Mouse (Mus musculus) natural killer cell, adult 2 months (primary cell): Measurements from ENCODE around the gene Apopt1.
A peak's percentile ranks its signal among the peaks of the same experiment; 100 is the strongest.

Experiments
- DNase-seq, 2 experiments: peaks; one replicate each; pipeline ENCODE4 v3.0.0; 2022; ENCODE audit warnings: low spot score in 2 of 2

The Apopt1 gene

DNA sequence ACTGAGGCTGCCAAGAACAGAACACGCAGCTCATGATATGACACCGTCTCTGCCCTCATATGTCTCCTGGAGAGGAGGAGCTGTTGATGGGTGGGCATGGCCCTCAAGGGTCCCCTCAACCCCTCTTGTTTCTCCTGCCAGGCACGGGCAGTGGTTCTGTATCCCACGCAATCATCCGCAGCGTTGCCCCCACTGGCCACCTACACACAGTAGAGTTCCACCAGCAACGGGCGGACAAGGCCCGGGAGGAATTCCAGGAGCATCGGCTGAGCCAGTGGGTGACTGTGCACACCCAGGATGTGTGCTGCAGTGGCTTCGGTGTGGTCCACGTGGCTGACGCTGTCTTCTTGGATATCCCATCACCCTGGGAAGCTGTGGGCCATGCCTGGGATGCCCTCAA, 32.4 kb upstream of the Apopt1 start:
- DNase-seq: no peak

- DNase-seq: no peak
These were observed 31.8 kb upstream of the Apopt1 start for GRCm38 (mm10) chr12:111681305-111681704.

- DNase-seq: no peak
These were observed 31.1 kb upstream of the Apopt1 start for GRCm38 (mm10) chr12:111682003-111682402.

DNA sequence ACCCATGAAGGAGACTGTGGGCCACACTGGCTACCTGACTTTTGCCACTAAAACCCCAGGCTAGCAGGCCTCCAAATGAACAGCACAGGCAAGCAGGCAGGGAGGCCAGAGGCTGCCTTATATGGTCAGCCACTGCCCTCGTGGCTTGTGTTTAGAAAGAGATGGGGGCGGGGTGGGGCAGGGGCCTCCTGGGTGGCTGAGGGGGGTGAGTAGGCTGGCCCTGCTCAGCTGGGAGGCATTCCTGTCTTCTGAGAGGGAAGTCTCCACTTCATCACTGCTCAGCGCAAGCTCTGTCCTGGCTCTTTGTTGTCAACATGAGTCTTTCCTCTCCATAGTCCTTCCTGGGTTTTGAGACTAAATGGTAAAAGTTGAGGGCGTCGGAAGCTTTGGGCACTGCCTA, 30.3 kb upstream of the Apopt1 start:
- no peak for DNase-seq

DNA sequence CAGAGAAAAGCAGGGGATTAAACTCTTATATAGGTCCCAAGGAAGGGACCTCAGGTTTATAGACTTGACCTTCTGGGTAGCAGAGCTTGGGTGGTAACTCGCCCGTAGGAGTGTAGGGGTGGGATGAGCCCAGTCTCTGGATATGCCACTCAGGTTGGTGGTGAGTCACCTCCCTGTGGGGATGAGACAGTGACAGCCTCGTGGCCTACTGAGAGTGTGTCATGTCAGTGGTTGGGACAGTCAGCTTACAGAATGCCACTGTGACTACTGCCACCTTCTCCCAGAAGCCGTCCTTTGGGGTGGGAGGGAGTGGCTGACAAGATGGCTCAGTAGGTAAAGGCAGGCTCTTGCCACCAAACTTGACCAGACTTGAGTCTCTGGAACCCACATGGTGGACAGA, 26.7 kb upstream of the Apopt1 start:
- no peak for DNase-seq

- DNase-seq: no peak
These were observed 25.6 kb upstream of the Apopt1 start for GRCm38 (mm10) chr12:111687350-111688068.

DNA sequence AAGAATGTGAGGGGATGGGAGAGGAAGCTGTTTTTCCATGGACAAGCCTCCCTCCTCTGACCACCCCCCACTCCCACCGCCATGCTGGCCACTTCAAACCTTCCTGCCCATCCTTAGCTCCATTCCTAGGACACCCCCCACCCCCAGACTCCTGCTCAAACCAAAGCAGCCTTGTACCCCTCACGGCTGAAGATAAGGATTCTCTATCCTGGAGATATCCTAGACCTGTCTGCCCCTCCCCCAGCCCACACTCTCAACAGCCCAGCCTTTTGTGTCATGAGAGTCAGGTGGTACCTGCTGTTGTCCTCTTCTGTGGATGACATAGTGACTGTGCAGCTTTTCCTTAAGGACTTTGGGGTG, 25.0 kb upstream of the Apopt1 start:
- DNase-seq: no peak

GRCm38 (mm10) chr12:111689426-111689825, 23.6 kb upstream of the Apopt1 start:
- DNase-seq: no peak

DNA sequence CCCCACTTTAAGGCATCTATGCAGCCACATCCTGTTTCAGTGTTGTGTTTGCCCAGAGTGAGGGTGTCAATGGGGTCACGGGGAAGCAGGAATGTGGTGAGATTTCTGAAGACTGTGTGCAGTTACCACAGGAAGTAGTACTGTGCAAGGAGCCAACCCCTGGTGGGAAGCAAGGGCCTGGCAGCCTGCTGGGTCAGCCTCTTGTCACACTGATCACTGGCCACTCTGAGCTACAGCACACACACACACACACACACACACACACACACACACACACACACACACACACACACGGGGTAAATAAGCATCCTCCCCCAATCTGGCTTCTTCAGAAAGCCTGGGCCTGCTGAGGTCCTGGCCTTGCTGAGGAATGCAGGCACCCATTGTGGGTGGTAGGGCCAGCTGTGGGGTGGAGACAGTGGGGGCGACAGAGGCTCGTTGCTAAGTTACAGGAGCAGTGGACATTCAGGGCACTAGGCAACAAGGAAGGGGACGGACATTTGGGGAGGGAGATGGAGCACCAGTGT, 21.7 kb upstream of the Apopt1 start:
- DNase-seq: peak; percentile 72 to 82

DNA sequence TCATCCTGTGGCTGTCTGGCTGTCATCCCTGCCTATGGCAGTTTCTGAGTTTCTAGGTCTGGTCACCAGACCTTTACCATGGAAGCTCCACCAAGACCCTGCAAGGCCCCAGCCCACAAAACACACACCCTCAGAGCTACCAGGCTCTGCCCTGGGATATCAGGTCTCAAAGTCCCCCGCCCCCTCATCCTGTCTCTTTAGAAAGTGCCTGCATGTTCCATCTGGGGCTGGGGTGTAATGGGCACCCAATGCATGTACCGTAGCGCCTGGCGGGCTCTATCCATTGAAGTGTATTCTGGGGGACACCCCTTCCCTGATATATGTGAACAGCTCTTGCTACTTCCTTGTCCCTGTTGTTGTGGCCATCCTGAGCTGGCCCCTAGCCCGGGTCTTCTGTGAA, 20.2 kb upstream of the Apopt1 start:
- DNase-seq: no peak

DNA sequence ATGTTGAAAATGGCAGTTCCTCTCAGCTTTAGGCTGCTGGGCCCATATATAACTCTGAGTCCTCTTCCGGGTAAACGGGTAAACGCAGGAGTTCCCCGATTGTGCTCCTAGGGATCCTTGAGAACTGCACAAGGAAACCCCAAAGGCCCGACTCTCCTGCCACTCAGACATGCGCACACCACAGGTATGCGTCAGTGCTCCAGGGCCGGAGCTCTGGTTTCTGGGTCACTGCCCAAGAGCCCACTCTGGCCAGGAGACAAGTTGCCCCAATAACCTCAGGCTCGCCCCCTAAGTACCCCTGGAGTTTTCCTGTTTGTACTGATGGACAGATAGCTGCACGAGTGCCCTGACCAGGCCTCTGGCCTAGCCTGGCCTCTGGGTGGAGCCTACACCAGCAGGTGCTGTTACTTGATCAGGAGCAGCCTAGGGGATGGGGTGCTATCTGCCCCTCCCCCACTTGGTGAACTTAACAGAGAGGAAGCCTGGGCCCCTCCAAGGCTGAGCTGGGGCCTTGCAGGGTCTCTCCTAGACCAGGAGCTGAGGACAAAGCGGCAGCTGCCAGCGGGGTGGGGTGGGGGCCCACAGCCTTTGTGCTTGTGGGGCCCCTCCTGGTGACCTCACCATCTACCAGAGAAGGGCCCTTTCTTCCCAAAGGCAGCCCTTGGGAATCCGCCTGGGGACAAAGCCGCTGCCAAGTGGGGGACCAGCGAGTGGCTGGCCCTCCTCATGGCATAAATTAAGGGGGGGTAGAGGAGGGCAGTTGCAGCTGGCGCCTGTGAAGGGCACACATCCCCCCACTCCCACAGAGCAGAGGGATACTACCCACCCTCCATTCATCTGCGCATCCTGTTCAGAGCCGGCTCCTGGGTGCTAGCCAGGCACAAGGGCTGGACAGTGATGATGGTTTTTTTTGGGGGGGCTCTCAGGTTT, 19.5 kb upstream of the Apopt1 start:
- no peak for DNase-seq

GRCm38 (mm10) chr12:111694271-111694781, 18.7 kb upstream of the Apopt1 start:
- DNase-seq: no peak

- no peak for DNase-seq
These were observed 17.9 kb upstream of the Apopt1 start for GRCm38 (mm10) chr12:111694880-111695804.

GRCm38 (mm10) chr12:111696239-111696638, 16.8 kb upstream of the Apopt1 start:
- DNase-seq: peak; percentile 53 to 62

DNA sequence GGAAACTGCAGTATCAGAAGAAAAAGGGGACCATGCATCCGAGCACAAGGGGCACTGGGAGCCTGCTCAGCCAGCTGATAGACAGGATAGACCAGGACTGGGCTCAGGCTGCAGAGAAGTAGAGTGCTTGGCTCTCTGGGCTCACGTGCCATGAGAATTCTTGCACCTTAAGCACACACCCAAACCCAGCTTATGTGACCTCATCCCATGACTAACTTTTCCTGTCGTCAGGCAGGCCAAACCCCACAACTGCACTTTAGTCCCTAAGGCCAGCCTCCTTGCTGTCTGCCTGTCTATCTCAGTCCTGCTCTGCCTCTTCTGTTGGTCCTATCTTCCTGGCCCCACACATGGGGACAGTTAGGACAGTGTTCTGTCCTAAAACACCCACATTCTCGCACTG, 15.4 kb upstream of the Apopt1 start:
- DNase-seq: no peak

GRCm38 (mm10) chr12:111698346-111698913, 14.6 kb upstream of the Apopt1 start:
- DNase-seq: no peak

DNA sequence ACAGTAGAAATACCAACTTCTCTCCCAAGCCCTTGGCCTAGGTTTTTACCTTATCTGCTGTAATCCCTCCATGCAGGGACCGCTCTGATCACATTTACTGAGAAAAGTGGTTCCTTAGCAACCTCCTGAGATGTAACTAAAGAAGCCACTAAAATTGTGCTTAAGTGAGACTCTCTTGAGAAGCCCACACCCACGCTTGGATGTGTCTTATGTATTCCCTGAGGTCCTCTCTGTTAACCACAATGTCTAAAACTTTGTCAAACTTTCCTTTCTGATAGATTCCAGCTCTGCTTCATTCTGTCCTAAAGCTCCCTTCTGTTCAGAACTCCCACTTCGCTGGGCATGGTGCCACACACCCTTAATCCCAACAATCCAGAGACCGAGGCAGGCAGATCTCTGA, 13.5 kb upstream of the Apopt1 start:
- DNase-seq: no peak

GRCm38 (mm10) chr12:111700920-111701458, 12.1 kb upstream of the Apopt1 start:
- no peak for DNase-seq

DNA sequence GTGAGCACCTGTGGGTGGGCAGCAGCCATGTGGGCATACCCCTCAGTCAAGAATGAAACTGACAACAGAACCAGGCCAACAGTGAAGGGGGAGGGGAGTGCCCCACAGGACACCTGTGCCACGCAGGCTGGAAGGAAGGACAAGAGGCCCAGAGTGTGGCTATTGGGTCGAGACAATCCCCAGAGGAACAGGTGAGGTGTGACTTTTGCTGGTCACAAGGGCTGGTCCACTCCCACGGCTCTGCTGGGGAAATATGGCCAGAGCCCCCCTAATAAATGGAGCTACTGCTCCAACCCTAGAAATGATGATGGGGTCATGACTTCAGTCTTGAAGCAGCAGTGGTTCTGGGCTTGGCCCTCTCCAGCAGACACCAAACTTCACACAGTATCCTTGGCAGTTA, 9.8 kb upstream of the Apopt1 start:
- DNase-seq: no peak

- no peak for DNase-seq
These were observed 8.5 kb upstream of the Apopt1 start for GRCm38 (mm10) chr12:111704609-111705008.
